Mouse (Mus musculus) cortical plate, adult 2 months (tissue): Measurements from ENCODE around the gene Tcf7l1.

Experiments
- CTCF ChIP-seq: fragments of 200-500 bp; IDR thresholded peaks from 2 replicates; pipeline ENCODE4 v1.5.1; 2011; ENCODE audit warnings: mild to moderate bottlenecking, control low read depth, low read length; ENCODE audit not compliant: insufficient read depth; ENCODE audit errors: extremely low read depth
- POLR2A ChIP-seq: fragments of 200-500 bp; IDR thresholded peaks from 2 replicates; pipeline ENCODE4 v1.6.1; 2011; ENCODE audit warnings: mild to moderate bottlenecking, low read length, control low read depth; ENCODE audit not compliant: insufficient read depth; ENCODE audit errors: extremely low read depth

GRCm38 (mm10) chr6:72809522-72810149 is 20.6 kb upstream of the Tcf7l1 start:
- no peak for TF ChIP-seq CTCF
- TF ChIP-seq POLR2A = no peak
